Mouse (Mus musculus) forebrain, embryonic 13.5 days (tissue): Measurements from ENCODE around the gene Wdr5. TPM values are rescaled to one million over a fixed set of nuclear protein-coding genes. Genes with fewer than 3 reads are reported as not detected.
A peak's percentile ranks its signal among the peaks of the same experiment; 100 is the strongest.
"Not testable (repeated sequence)": the region's sequence is repeated elsewhere in the genome, so short reads cannot be mapped to it uniquely, and the experiment has no call there.

Experiments
- ATAC-seq: fragments of 200-750 bp; cut with Nextera tagmentation; 2 replicates; pipeline ENCODE4 v1.8.0; 2017
- H3K27ac ChIP-seq: fragments of 300-500 bp; sonication (generic); 2 replicates; pipeline ENCODE4 v1.5.1; 2015; ENCODE audit warnings: inconsistent platforms, mild to moderate bottlenecking, moderate library complexity
- H3K27me3 ChIP-seq: fragments of 300-500 bp; sonication (generic); 2 replicates; pipeline ENCODE4 v1.6.1; 2015; ENCODE audit warnings: mild to moderate bottlenecking, inconsistent platforms
- H3K36me3 ChIP-seq: fragments of 300-500 bp; sonication (generic); 2 replicates; pipeline ENCODE4 v1.6.1; 2015; ENCODE audit warnings: mild to moderate bottlenecking, inconsistent platforms; ENCODE audit not compliant: poor library complexity, severe bottlenecking
- H3K4me1 ChIP-seq: fragments of 300-500 bp; sonication (generic); 2 replicates; pipeline ENCODE4 v1.6.1; 2015; ENCODE audit warnings: inconsistent platforms
- H3K4me2 ChIP-seq: fragments of 300-500 bp; sonication (generic); 2 replicates; pipeline ENCODE4 v1.6.1; 2015; ENCODE audit warnings: inconsistent platforms, mild to moderate bottlenecking, moderate library complexity
- H3K4me3 ChIP-seq: fragments of 300-500 bp; sonication (generic); 2 replicates; pipeline ENCODE4 v1.5.1; 2015; ENCODE audit warnings: mild to moderate bottlenecking, inconsistent platforms
- H3K9ac ChIP-seq: fragments of 300-500 bp; sonication (generic); 2 replicates; pipeline ENCODE4 v1.6.1; 2015; ENCODE audit warnings: mild to moderate bottlenecking, inconsistent platforms
- H3K9me3 ChIP-seq: fragments of 300-500 bp; sonication (generic); replicated peaks from 2 replicates; pipeline ENCODE4 v1.6.1; 2016; ENCODE audit warnings: inconsistent platforms
- WGBS: fragments of 180-500 bp; shearing (Covaris S2); methylation state at CpG from one replicate; pipeline ENCODE4 v1.1.7; 2015; 5-methylcytosine and 5-hydroxymethylcytosine counted together
- polyA plus RNA-seq: library from polyadenylated mRNA; unstranded; fragments of >200 nt; fragmentation: Nextera tagmentation; extraction: Ambion mirVana; gene quantifications from 2 replicates; pipeline ENCODE4 v1.2.1, GENCODE M21; 2015

The Wdr5 gene
- polyA plus RNA-seq, 1 experiment from 2014 or later: 54.0 TPM

GRCm38 (mm10) chr2:27479821-27480220 lies 35.1 kb upstream of the Wdr5 start:
- Histone ChIP-seq H3K9me3 (no peaks in the 10 kb centered on the region), H3K4me1 (peaks cover 9% of the 10 kb centered on the region), H3K4me2 (no peak overlapping the region), H3K27ac (no peak overlapping the region), H3K9ac (no peak overlapping the region), H3K27me3 (no peaks in the 10 kb centered on the region), H3K36me3 (no peaks in the 10 kb centered on the region), H3K4me3 (no peak overlapping the region)
- no peak for ATAC-seq
- WGBS: 89% methylated on average over 4 of the region's 4 CpGs

- Histone ChIP-seq H3K4me3 (no peak overlapping the region), H3K36me3 (no peaks in the 10 kb centered on the region), H3K9ac (no peak overlapping the region), H3K4me2 (no peak overlapping the region), H3K27ac (no peak overlapping the region), H3K9me3 (no peaks in the 10 kb centered on the region), H3K4me1 (peaks cover 9% of the 10 kb centered on the region), H3K27me3 (no peaks in the 10 kb centered on the region)
- no peak for ATAC-seq
- WGBS: 79% methylated on average over 4 of the region's 4 CpGs
These were observed 34.6 kb upstream of the Wdr5 start for GRCm38 (mm10) chr2:27480367-27480766.

GRCm38 (mm10) chr2:27482265-27482861 lies 32.6 kb upstream of the Wdr5 start:
- no peak for ATAC-seq
- Histone ChIP-seq H3K4me1 (no peaks in the 10 kb centered on the region), H3K27me3 (no peaks in the 10 kb centered on the region), H3K36me3 (no peaks in the 10 kb centered on the region), H3K4me3 (no peak overlapping the region), H3K27ac (no peak overlapping the region), H3K9me3 (no peaks in the 10 kb centered on the region), H3K9ac (no peak overlapping the region), H3K4me2 (no peak overlapping the region)
- 81% methylated on average over 7 of the region's 7 CpGs for WGBS

- Histone ChIP-seq H3K4me1 (no peaks in the 10 kb centered on the region), H3K36me3 (no peaks in the 10 kb centered on the region), H3K9me3 (no peaks in the 10 kb centered on the region), H3K9ac (no peak overlapping the region), H3K4me3 (no peak overlapping the region), H3K27ac (no peak overlapping the region), H3K4me2 (no peak overlapping the region), H3K27me3 (no peaks in the 10 kb centered on the region)
- 85% methylated on average over 4 of the region's 4 CpGs for WGBS
- no peak for ATAC-seq
These were observed 28.2 kb upstream of the Wdr5 start for GRCm38 (mm10) chr2:27486725-27487124.

GRCm38 (mm10) chr2:27487336-27488049 lies 27.5 kb upstream of the Wdr5 start:
- Histone ChIP-seq H3K4me1 (no peaks in the 10 kb centered on the region), H3K9ac (no peak overlapping the region), H3K27me3 (no peaks in the 10 kb centered on the region), H3K27ac (no peak overlapping the region), H3K4me3 (no peak overlapping the region), H3K4me2 (no peak overlapping the region), H3K36me3 (no peaks in the 10 kb centered on the region), H3K9me3 (no peaks in the 10 kb centered on the region)
- WGBS: 80% methylated on average over 3 of the region's 4 CpGs
- ATAC-seq: no peak

- Histone ChIP-seq H3K36me3 (no peaks in the 10 kb centered on the region), H3K27me3 (no peaks in the 10 kb centered on the region), H3K27ac (no peak overlapping the region), H3K9me3 (no peaks in the 10 kb centered on the region), H3K4me1 (no peaks in the 10 kb centered on the region), H3K9ac (no peak overlapping the region), H3K4me3 (no peak overlapping the region), H3K4me2 (no peak overlapping the region)
- ATAC-seq: no peak
- 97% methylated on average over 1 of the region's 1 CpGs for WGBS
These were observed 26.6 kb upstream of the Wdr5 start for GRCm38 (mm10) chr2:27488362-27488761.

GRCm38 (mm10) chr2:27490939-27491338 lies 24.0 kb upstream of the Wdr5 start:
- no peaks in the 10 kb centered on the region for H3K9me3 ChIP-seq
- no peaks in the 10 kb centered on the region for H3K36me3 ChIP-seq
- WGBS: 85% methylated on average over 2 of the region's 2 CpGs
- no peak for ATAC-seq
- peaks cover 2% of the 10 kb centered on the region; the same call in 1 of the 2 replicates for H3K4me1 ChIP-seq
- H3K27me3 ChIP-seq: no peaks in the 10 kb centered on the region
- no peak overlapping the region for H3K27ac ChIP-seq
- no peak overlapping the region for H3K4me2 ChIP-seq
- H3K4me3 ChIP-seq: no peak overlapping the region
- H3K9ac ChIP-seq: no peak overlapping the region

GRCm38 (mm10) chr2:27493971-27494370 lies 21.0 kb upstream of the Wdr5 start:
- Histone ChIP-seq H3K36me3 (no peaks in the 10 kb centered on the region), H3K9me3 (no peaks in the 10 kb centered on the region), H3K4me1 (peaks cover 14% of the 10 kb centered on the region; the same call in 1 of the 2 replicates), H3K4me3 (no peak overlapping the region), H3K27me3 (no peaks in the 10 kb centered on the region), H3K27ac (no peak overlapping the region), H3K9ac (no peak overlapping the region), H3K4me2 (no peak overlapping the region)
- 87% methylated on average over 3 of the region's 3 CpGs for WGBS
- no peak for ATAC-seq

GRCm38 (mm10) chr2:27496391-27497028 lies 18.4 kb upstream of the Wdr5 start:
- 18% methylated on average over 23 of the region's 23 CpGs for WGBS
- H3K4me1 ChIP-seq: peaks cover 14% of the 10 kb centered on the region; the same call in 1 of the 2 replicates
- H3K36me3 ChIP-seq: no peaks in the 10 kb centered on the region
- peak overlapping the region; percentile 34 for H3K4me3 ChIP-seq
- peak overlapping the region; percentile 60 for H3K4me2 ChIP-seq
- H3K27ac ChIP-seq: no peak overlapping the region
- no peaks in the 10 kb centered on the region for H3K27me3 ChIP-seq
- peak overlapping the region; percentile 50 for H3K9ac ChIP-seq
- H3K9me3 ChIP-seq: no peaks in the 10 kb centered on the region
- ATAC-seq: no peak

GRCm38 (mm10) chr2:27504113-27504885 lies 10.7 kb upstream of the Wdr5 start:
- WGBS: 72% methylated on average over 7 of the region's 7 CpGs
- H3K36me3 ChIP-seq: no peaks in the 10 kb centered on the region

GRCm38 (mm10) chr2:27505539-27505938 lies 9.4 kb upstream of the Wdr5 start:
- Histone ChIP-seq H3K27me3 (no peaks in the 10 kb centered on the region), H3K9ac (0 out of 2 replicates have a peak overlapping the region, but pooled peaks have one; percentile 31), H3K9me3 (no peaks in the 10 kb centered on the region), H3K36me3 (no peaks in the 10 kb centered on the region), H3K4me3 (no peak overlapping the region), H3K4me1 (no peaks in the 10 kb centered on the region), H3K27ac (no peak overlapping the region), H3K4me2 (no peak overlapping the region)
- 13% methylated on average over 6 of the region's 6 CpGs for WGBS
- ATAC-seq: no peak

More at GRCm38 (mm10) chr2:27504113-27504885, 10.7 kb upstream of the Wdr5 start:
- H3K4me2 ChIP-seq: no peak overlapping the region
- no peak overlapping the region for H3K9ac ChIP-seq
- no peak for ATAC-seq
- H3K27me3 ChIP-seq: no peaks in the 10 kb centered on the region
- no peaks in the 10 kb centered on the region for H3K9me3 ChIP-seq
- no peaks in the 10 kb centered on the region for H3K4me1 ChIP-seq
- no peak overlapping the region for H3K27ac ChIP-seq
- H3K4me3 ChIP-seq: no peak overlapping the region

GRCm38 (mm10) chr2:27506658-27507057 lies 8.3 kb upstream of the Wdr5 start:
- H3K36me3 ChIP-seq, H3K4me2 ChIP-seq, H3K27me3 ChIP-seq, H3K27ac ChIP-seq, H3K4me3 ChIP-seq, H3K4me1 ChIP-seq, ATAC-seq, H3K9ac ChIP-seq, H3K9me3 ChIP-seq: not testable (repeated sequence)
- 74% methylated on average over 3 of the region's 4 CpGs for WGBS
